Mouse (Mus musculus) left cerebral cortex, postnatal 4 days (tissue): ENCODE results near the gene Alg14. TPM values are rescaled to one million over a fixed set of nuclear protein-coding genes. Genes with fewer than 3 reads are reported as not detected.

Source experiments
- DNase-seq: peaks from one replicate; pipeline ENCODE4 v3.0.0-alpha.2; 2022
- intact Hi-C: fragments of 180-260 bp; cut with DNase I; formaldehyde crosslinking; loops from one replicate; pipeline ENCODE4 v1.15.1; 2025
- total RNA-seq, 2 experiments: library from RNA; stranded (reverse); gene quantifications; 2 replicates each; pipeline ENCODE4 v1.2.3; 2021

The Alg14 gene
- total RNA-seq, 2 experiments from 2014 or later: 17.9 to 22.0 TPM

DNA sequence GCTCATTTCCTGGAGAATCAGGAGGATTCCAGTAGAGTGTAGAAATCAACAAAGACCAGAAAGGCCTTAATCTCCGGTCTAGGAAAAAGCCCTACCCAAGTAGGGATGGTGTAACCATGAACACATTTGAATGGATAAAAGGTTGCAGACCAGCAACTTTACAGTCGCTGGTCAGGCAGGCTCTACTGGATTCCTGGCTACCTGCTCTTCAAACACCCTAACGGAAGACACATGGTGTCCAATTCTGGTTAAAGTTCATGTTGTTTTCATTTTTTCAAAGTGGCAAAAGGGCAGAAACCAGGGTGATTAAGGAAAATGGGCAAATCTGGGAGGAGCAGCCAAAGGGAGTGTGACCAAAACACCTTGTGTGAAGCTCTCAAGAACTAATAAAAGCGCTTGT is 14.6 kb upstream of the Alg14 start:
- DNase-seq: no peak
- intact Hi-C loops: no loop called here

DNA sequence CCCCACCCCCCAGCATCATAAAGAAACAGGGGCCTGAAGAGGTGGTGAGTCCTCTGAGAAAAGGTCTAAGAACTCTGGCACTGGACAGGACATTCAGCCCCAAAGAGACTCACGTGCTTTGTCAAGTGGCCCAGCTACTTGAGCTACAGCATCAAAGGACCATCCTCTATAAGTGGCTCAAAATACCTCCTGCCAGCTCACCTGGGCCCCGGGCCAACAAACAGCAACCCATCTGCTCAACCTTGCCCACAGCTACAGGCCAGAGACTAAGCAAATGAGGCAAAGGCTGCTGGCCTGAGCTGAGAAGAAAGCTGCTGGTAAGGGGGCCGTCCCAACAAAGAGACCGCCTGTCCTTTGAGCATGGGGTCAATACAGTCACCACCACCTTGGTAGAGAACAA is 14.0 kb upstream of the Alg14 start:
- intact Hi-C loops: no loop called here

DNA sequence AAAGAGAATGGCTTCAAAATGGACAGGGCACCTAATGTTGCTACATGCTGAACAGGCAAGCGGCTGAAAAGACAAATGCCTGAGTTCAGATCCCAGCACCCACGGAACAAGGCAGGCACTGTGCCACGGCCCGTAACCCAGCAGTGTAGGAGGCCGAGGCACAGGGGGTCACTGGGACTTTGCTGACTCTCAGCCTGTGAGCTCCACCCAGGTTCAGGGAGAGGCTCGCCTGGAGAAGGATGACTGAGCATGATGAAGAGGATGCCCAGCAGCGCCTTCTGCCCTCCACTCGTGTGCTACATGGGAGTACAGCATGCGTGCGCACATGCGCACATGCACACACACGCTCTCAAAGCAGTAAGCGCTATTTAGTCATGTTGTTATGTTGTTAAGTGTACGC is 11.9 kb upstream of the Alg14 start:
- no peak for DNase-seq
- intact Hi-C loops: no loop called here

More for the DNA sequence above, 14.0 kb upstream of the Alg14 start:
- peak; percentile 93 for DNase-seq

DNA sequence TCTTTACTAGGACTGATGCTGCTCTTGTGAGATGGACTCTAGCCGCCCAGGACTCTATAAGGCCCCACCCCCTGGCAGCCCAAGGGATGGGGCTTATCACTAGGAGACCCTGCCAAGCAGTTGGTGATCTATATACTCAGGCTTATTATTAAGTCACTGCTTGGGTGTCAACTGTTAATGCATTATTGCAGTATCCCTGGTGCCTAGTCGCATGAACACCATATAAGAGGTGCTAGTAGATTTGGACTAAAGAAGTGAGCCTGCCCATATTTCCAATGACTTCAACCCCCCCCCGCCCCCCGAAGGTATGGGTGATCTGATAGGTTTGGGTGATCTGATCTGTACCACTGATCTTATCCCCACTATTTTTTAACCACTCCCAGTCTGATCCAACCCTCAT is 8.6 kb upstream of the Alg14 start, which contains the start of gene Tmem56:
Gene Tmem56, minus strand, starts transcription at position 101 of the 400 bp plus-strand sequence.
- intact Hi-C loops: no loop called here
- no peak for DNase-seq

DNA sequence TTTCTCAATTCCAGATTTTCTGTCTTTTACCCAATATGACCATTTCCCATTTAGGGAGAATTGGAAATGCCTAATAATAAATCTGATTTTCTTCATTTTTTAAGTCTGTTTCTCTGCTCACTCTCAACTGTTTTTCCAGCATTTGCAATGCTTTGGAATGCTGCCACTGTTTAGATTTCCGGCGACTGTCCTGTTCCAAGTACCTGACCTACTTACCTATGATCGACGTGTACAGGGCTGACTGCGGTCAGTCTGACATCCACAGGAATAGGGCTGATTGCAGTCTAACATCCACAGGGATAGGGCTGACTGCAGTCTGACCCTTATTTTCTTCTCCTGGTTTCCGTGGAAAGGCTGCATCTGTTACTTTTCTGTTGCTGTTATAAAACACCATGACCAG is 6.4 kb upstream of the Alg14 start:
- DNase-seq: no peak
- intact Hi-C loops: no loop called here

DNA sequence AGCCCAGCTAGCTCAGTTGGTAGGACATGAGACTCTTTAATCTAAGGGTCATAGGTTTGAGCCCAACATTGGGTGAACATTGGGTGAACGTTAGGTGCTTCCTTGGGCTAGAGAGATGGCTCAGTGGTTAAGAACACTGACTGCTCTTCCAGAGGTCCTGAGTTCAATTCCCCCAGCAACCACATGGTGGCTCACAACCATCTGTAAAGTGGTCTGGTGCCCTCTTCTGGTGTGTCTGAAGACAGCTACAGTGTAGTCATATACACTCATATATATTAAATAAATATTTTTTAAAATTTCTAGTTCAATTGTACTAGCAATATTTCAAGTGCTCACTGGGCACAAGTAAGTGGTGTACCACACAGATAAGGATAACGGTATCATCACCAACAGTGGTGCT is 4.4 kb upstream of the Alg14 start:
- DNase-seq: no peak
- intact Hi-C loops: no loop called here

DNA sequence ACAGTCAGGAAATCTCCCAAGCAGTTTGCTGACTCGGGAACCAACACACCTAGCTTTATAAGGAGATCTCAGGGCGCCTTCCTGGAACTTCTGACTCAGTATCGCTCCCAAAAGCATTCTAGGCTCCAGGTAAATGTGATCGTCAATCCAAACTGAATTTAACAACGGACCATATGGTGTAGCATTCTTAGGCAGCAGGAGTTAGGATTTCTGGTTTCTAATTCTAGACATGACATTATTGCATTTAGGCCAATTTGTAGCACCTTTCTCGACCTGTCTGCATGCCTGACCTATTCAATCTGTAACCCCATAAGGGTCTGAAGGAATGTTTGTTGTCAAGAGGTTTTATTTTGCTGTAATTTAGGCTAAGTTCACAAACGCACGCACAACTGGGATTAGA is 892 bp upstream of the Alg14 start:
- intact Hi-C loops: no loop called here
- no peak for DNase-seq

DNA sequence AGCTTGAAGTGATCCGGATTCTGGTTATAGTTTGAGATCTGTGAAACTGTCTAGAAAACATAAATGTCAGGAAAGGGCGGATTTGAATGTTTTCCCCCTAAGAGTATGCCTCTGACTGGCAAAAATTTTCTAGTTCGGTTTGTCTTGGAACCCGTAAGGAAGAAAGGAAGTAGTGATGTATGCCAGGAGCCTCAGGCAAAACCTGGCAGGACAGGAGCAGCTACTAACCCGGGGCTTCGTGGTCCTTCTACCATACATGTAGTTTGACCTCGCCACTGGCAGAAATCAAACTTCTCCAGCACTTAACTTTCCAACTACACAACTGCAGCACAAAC is 381 bp upstream of the Alg14 start:
- DNase-seq: no peak

DNA sequence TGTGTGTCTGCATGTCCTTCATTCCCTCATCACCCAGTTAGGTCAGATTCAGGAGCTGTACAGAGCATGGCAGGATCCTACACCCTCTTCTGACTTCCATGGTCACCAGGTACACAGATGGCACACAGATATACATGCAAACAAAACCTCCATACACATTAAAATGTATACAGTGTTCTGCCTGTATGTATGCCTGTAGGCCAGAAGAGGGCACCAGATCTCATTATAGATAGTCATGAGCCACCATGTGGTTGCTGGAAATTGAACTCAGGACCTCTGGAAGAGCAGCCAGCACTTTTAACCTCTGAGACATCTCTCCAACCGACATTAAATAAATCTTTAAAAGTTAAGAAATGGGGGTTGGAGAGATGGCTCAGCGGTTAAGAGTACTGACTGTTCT is 2.6 kb downstream of the Alg14 start:
- intact Hi-C loops: no loop called here
- no peak for DNase-seq

More for the DNA sequence above, 381 bp upstream of the Alg14 start:
- intact Hi-C loops: no loop called here

DNA sequence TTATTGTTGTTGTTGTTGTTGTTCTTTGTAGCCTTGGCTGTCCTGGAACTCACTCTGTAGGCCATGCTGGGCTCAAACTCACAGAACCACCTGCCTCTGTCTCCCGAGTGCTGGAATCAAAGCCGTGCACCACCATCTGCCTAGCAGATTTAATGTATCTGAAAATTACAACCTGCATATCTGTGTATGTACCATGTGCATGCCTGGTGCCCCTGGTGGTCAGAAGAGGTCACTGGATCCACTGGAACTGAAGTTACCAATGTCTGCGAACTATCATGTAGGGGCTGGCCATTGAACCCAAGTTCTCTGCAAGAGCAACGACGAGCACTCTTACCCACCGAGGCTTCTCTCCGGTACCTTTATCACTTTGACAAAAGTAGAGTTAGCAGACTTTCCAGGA is 15.1 kb downstream of the Alg14 start:
- intact Hi-C loops: loop anchor here (5.0 kb wide), 3 partner anchors 121 to 431 kb away; partner anchors contain the start of gene Cnn3
- DNase-seq: peak; percentile 21

DNA sequence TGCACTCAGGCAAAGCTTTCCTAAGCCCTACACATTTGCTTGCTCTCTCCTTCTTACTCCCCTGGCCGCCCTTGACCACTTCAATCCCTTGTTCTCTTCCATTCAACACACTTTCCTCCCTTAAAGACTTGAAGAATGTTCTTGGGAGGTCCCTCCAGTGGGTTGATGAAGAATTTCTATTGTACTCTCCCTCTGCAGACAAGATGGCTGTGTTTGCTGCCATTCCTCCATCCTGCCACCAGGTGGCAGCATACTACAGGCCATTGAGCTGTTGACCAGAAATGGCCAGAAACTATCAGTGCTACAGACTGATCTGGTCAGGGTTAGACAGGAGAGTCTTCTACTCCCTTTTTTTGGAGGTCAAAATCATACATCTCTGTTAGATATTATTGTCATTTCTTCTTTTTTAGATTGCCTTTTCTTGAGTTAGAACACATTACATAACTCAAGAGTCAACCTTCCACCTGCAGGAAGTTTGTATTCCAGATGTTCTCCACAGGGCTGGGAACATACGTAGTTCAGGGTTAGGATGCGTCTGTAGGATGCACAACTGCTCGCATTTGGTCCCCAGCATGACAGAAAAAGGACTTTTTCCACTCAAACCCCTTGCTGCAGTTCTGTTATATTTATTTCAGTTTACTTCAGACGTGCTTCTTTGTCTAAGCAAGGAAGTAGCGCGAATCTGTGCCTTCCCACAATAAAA is 16.1 kb downstream of the Alg14 start:
- DNase-seq: peak; percentile 71
- intact Hi-C loops: loop anchor here (5.0 kb wide), 3 partner anchors 120 to 430 kb away; partner anchors contain the start of gene Cnn3

DNA sequence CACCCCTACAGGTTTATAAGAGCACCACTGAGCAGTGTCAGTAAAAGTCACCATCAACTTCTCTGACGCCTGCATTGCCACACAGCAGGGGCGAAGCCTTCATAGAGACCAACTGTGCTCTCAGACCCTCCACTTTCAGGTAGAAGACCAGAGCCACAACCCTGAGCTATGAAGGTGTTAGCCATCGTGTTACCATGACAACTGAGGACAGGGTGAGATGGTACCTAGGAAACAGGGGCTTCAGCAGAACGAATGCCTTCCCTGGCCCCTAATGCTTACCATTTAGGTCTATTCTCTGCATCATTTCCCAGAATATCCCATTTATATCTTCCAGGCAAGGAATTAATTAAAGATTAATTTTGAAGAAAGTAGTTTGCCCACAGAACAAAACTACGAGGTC is 17.4 kb downstream of the Alg14 start:
- DNase-seq: no peak
- intact Hi-C loops: loop anchor here (5.0 kb wide), 3 partner anchors 118 to 428 kb away; partner anchors contain the start of gene Cnn3

DNA sequence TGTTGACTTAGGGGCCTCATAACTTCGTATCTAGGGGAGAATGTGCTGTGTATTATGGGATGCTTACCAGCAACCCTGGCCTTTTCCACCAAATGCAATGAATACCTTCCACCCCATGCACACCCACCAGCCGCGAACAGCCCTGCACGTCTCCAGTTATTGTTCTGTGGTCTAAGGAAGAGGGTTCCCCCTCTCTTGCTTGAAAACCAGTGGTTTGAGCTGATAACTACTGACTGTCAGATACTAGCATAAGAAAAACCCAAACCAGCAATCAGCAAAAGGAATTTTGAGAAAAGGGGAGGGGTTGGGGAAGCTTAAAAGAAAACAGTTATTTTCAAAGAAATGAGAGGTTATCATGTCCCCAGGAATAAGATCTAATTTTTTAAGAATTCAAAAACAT is 17.9 kb downstream of the Alg14 start:
- intact Hi-C loops: loop anchor here (5.0 kb wide), 3 partner anchors 118 to 428 kb away; partner anchors contain the start of gene Cnn3
- DNase-seq: no peak

DNA sequence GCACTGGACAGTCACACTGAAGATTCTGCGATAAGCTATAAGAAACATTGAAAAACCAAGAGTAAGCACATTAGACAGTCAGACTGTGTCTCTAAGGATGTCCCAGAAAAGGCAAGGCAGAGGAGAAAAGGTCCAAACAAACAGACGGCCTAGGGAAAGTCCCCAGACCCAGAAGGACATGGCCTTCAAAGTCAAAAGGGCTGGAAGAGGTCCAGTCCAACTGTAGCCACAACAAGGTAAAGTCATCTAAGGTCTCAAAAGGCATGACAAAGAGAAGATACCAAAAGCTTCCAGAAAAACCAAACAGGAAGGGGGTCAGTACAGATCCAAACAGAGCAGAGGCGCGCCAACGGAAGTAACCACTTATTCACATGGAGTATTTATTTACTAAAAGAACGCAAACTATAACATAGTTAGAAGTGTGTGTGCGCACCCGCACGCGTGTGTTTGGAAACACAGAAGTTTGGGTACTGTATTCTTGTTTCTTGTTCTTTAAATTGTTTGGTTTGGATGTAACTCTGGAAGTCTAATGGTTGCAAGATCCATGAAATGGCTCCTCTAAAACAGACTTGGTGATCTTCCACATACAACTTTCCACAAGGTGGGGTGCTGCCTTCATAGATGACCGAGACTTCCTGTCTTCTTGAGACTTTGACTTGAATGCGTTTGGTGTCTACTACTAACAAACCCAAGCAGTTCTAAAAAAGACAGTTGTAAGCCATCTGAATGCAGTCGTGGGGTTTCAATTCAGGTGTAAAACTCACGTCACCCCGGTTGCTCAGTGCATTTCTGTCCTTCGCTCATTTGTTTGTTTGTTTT is 18.5 kb downstream of the Alg14 start:
- intact Hi-C loops: loop anchor here (5.0 kb wide), 3 partner anchors 117 to 427 kb away; partner anchors contain the start of gene Cnn3
- no peak for DNase-seq

DNA sequence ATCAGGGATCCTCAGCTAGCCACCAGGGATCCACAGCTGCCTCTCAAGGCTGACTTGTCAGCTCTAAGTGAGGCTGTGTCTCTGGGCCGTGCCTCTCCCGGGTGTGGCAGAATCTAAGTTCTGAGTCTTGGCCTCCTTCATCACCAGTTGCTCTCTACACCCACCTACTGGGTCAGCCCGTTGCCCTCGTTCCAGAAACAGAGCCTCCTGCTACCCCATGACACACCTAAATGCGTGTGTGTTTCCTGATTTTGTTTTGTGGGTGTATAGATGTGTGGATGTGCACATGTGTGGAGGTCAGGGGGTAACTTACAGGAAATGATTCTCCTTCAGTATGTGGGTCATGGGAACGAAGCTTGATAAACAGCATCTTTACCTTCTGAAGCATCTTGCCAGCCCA is 20.9 kb downstream of the Alg14 start:
- intact Hi-C loops: no loop called here
- DNase-seq: no peak

DNA sequence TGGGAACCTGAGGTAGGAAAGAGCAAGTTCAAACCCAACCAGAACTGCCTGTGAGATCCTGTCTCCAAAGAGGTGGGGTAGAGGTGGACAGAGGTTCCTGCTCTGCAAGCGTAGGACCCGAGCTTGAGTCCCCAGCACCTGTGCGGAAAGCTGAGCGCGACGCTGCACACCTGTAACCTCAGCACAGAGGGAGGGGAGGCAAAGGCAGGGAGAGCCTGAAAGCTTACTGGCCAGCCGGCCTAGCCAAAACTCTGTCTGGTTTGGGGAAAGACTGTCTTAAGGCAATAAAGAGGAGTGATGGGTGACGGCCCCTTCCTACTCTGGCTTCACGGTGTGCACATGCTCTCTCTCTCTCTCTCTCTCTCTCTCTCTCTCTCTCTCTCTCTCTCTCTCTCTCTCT is 21.4 kb downstream of the Alg14 start:
- intact Hi-C loops: no loop called here
- no peak for DNase-seq

DNA sequence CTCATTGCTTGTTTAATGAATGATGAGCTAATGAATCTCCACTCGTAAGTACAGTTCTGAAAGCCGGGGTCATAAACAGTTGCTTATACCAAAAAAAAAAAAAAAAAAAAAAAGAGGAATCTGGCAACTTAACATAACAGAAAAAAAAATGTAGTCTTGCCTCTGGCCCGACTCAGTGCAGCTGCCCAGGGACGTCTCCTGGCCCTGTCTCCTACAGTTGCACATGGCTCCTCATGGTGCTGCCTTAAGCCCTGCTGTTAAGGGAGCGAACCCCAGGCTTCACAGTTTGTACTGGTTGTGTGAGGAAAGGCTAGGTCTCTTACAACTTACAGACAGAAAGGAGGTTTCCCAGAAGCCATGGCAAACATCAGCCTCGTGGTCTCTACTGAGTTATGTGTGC is 22.6 kb downstream of the Alg14 start:
- no peak for DNase-seq
- intact Hi-C loops: no loop called here

DNA sequence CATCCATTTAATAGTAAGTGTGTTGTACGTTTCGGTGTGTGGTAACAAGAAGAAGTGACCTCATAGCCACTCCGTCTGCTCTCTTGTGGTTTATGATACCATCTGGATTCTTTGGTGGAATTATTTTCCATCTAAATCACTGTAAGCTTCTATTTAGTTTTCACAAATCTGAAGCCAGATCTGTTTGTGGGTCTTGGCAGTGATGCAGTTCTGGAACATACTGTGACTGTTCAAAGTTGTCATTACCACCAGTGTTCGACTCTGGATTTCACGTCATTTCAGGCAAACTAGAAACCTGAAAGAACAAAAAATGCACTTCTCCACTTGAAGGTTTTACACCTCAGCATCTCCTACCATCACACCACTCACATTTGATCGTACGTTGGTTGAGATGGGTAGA is 23.9 kb downstream of the Alg14 start:
- DNase-seq: no peak
- intact Hi-C loops: no loop called here

DNA sequence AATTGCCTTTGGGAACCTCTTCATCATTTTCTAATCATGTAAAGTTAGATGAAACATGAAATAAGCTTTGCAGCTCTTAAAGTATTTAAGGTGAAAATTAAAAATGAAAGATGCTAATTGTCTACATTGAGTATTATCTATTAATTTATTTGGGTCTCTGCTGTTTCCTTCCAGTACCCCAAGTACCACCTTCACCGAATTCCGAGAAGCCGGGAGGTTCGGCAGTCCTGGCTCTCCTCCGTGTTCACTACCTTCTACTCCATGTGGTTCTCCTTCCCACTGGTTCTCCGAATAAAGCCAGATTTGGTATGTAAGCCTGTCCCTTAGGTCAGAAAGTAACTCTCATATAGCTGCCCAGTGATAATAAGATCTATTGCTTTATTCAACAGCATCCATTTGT is 28.3 kb downstream of the Alg14 start:
- intact Hi-C loops: no loop called here
- no peak for DNase-seq

DNA sequence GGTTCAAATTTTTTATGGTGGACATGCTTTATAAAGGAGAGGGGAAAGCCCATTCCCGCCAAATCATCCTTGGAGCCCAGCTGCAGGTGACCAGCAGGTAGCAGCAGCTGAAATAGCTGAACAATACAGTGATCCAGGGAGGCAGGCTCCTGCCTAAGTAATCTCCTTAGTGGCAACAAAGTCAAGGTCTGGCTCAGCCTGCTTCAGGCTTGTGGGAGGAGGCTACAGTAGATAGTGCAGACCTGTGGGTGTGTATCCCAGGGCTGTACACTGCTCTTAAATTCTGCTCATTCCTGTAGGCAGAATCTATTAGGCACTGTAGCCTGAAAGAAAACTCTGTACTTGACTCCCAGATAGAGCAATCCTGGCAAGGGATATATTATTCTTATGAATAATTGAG is 29.3 kb downstream of the Alg14 start:
- DNase-seq: no peak
- intact Hi-C loops: no loop called here

DNA sequence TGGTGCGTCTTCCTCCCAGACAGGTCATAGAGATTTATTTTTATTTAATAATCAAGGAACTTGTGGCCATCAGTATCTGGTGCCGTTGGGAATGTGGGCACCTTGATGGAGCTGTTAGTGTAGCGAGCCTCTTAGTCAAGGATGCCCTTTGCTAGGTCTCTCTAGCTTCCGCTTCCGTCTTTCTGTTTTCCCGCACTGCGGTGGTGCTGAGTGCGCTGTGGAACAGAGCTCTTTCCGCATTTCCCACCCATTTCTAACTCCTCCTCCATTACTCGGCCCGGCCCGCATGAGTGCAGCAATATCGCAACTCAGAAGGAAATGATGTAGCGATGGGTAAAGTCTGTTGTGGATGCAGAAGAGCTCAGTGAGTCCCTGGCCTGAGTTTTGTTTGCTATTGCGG is 31.8 kb downstream of the Alg14 start:
- intact Hi-C loops: no loop called here
- no peak for DNase-seq

DNA sequence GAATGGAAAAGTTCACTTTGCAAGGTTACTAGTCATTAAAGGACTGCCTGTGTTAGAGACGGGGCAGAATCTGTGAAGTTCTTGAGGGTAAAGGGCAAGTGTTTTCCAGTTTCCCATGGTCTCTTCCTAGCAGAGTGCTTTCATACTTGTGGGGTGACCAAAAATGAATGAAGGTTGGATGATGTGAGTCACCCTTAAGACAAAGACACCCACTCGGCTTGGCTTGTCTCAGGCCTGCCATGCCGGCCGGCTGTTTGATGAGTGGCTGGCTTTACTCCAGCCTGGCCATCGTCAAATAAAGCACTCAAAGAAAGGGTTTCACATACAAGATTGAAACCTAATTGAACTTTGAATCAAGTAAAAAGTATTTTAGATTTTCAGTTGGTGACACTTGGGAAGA is 35.8 kb downstream of the Alg14 start:
- peak; percentile 22 for DNase-seq
- intact Hi-C loops: no loop called here
